Mouse (Mus musculus): ENCODE results near the gene Adam19.

DNA sequence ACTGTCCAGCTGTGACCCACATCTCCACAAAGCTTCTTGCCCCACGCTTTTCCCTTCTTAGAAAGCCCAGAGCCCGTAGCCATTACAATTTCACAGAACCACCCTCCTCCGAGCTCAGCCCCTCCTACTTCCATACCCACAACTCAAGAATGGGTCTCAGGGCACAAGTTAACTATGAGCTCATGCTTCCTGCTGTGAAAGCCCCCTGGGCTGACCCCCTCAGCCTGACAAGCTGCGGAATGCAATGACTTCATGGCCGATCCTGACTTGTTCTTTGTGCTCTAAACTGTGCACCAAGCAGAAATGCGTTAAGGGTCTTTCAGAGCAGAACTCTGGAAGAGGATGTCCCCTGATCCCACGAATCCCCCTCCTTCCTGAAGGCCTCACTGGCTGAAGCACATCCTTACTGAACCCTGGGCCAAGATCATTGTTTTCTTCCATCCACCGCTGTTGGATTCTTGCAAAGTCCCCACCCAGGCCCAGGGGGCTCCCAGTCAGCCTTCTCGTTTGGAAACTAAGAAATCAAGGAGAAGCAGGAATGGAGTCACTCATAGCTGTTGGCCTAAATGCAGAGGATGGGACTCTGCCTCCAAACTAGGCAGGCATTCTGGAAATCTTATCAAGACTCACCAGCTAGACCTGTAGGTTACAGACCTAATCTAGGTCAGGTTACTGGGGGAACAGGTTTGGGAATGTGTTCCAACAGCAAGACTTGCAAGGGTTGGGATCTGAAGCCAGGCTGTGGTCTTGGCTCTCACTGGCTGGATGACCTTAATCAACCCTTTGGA is 39.9 kb downstream of the Adam19 start:
- TF ChIP-seq TAL1 (IDR thresholded peaks at IDR 0.05; ENCODE audit: low read length): no peak
- no peak for TF ChIP-seq GATA1 (IDR thresholded peaks at IDR 0.05; ENCODE audit: low read length)
